Comparison of ENCODE assay signal across 12 mouse cellular contexts in the genomic region with DNA sequence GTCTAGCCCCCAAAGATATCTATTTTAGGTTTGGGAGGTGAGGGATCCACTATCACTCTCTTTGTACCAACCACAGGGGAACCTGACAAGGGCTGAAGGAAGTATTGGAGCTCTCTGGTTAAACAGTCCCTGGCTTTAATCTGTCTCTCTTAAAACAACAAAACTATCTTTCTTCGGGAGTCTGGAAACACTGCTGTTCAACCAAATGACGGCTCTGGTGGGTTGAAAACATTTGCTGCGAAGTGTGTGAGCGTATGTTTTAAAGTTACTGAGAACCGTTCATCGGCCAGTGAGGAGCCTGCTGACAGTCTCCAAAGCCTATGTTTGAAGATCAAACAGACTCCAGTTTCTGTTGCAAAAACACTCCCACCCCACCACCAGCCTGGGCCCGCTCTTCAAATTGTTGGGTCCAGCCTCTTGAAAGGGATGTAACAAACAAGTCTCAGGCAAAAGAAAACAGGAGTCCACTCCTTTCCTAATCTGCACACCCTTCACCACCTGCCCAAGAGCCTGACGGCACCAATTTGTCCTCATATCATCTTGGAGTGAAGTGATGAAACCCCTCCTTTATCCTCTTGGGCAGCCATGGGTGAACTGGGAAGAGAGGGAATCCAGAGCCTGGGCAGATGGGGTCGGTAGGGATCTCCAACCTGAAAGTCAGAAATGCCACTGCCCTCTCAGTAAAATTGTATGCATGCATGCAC. TPM values are rescaled to one million over a fixed set of nuclear protein-coding genes. Genes with fewer than 3 reads are reported as not detected.
A peak's percentile ranks its signal among the peaks of the same experiment; 100 is the strongest.
DNase-seq lines count a peak whose midpoint lies in the region; ATAC-seq lines count a peak whose summit lies in the region.
"Had no signal": no experiment of that assay in that cellular context is flagged by ENCODE, and none has a peak within 500 bp of the region (broad histone marks: within the 10 kb centered on the region; RNA-seq: fewer than 3 reads in every experiment).

No protein-coding gene starts in this region.

- H3K9me3 ChIP-seq in kidney, embryonic 15.5 days (replicated peaks): no peaks in the 10 kb centered on the region
- H3K9me3 ChIP-seq in embryonic facial prominence, embryonic 11.5 days (replicated peaks; ENCODE audit: control insufficient read depth, low read length): no peaks in the 10 kb centered on the region
- no peaks in the 10 kb centered on the region for H3K9me3 ChIP-seq in limb, embryonic 13.5 days
- H3K9me3 ChIP-seq: hindbrain, embryonic 15.5 days had no signal

- peak overlapping the region; percentile 24 for H3K4me3 ChIP-seq in kidney, embryonic 15.5 days (replicated peaks)
- no peak overlapping the region for H3K4me3 ChIP-seq in embryonic facial prominence, embryonic 11.5 days (ENCODE audit: low read depth, low read length)
- peak overlapping the region; percentile 23 for H3K4me3 ChIP-seq in limb, embryonic 13.5 days
- H3K4me3 ChIP-seq: hindbrain, embryonic 15.5 days had no signal

- H3K9ac ChIP-seq in kidney, embryonic 15.5 days: 0 out of 2 replicates have a peak overlapping the region, but pooled peaks have one; percentile 0
- H3K9ac ChIP-seq in embryonic facial prominence, embryonic 11.5 days (replicated peaks; ENCODE audit: low read length): no peak overlapping the region
- no peak overlapping the region for H3K9ac ChIP-seq in limb, embryonic 13.5 days
- H3K9ac ChIP-seq: hindbrain, embryonic 15.5 days; liver, embryonic 14.5 days had no signal

- peaks cover 61% of the 10 kb centered on the region for H3K4me1 ChIP-seq in kidney, embryonic 15.5 days
- H3K4me1 ChIP-seq in embryonic facial prominence, embryonic 11.5 days (ENCODE audit: control insufficient read depth, insufficient read depth, low read length): peaks cover 13% of the 10 kb centered on the region
- peaks cover 58% of the 10 kb centered on the region for H3K4me1 ChIP-seq in limb, embryonic 13.5 days

- H3K36me3 ChIP-seq in kidney, embryonic 15.5 days: no peaks in the 10 kb centered on the region
- no peaks in the 10 kb centered on the region for H3K36me3 ChIP-seq in embryonic facial prominence, embryonic 11.5 days (replicated peaks; ENCODE audit: control insufficient read depth, insufficient read depth, low read depth, low read length)
- no peaks in the 10 kb centered on the region for H3K36me3 ChIP-seq in limb, embryonic 13.5 days
- H3K36me3 ChIP-seq: hindbrain, embryonic 15.5 days had no signal

- peak overlapping the region; percentile 76 for H3K27ac ChIP-seq in kidney, embryonic 15.5 days
- no peak overlapping the region for H3K27ac ChIP-seq in embryonic facial prominence, embryonic 11.5 days (replicated peaks; ENCODE audit: low read depth, low read length)
- no peak overlapping the region for H3K27ac ChIP-seq in limb, embryonic 13.5 days
- H3K27ac ChIP-seq: hindbrain, embryonic 15.5 days; liver, embryonic 14.5 days had no signal

- H3K4me2 ChIP-seq in kidney, embryonic 15.5 days: peak overlapping the region; percentile 97
- H3K4me2 ChIP-seq in embryonic facial prominence, embryonic 11.5 days (ENCODE audit: low read depth, low read length): peak overlapping the region; percentile 19; the same call in 1 of the 2 replicates
- peak overlapping the region; percentile 96 for H3K4me2 ChIP-seq in limb, embryonic 13.5 days (replicated peaks)

- 20% methylated on average over 9 of the region's 9 CpGs for WGBS in kidney, embryonic 15.5 days
- 26% methylated on average over 9 of the region's 9 CpGs for WGBS in embryonic facial prominence, embryonic 11.5 days
- WGBS in limb, embryonic 13.5 days: 25% methylated on average over 9 of the region's 9 CpGs

- ATAC-seq in frontal cortex, adult (ENCODE audit: low TSS enrichment): peak; percentile 18; the same call in 1 of the 2 replicates
- ATAC-seq in kidney, embryonic 15.5 days (replicated peaks; ENCODE audit: low FRiP score): no peak
- ATAC-seq in embryonic facial prominence, embryonic 11.5 days (replicated peaks; ENCODE audit: insufficient number of reproducible peaks, low FRiP score, low TSS enrichment, low read depth): no peak
- no peak for ATAC-seq in limb, embryonic 13.5 days (ENCODE audit: low FRiP score, low read depth)

- DNase-seq in frontal cortex, postnatal 14 days (ENCODE audit: low spot score in 2 of 2): no peak
- DNase-seq in kidney, adult 11 months: no peak
- no peak for DNase-seq in embryonic facial prominence, embryonic 11.5 days (ENCODE audit: low spot score)
- DNase-seq in cerebellum, adult 11 months: no peak
- no peak for DNase-seq in adipocyte (ENCODE audit: low spot score)
- DNase-seq: cerebellum, adult 9-11 months; right cerebral cortex, postnatal 14 days had no signal

- H3K27me3 ChIP-seq in kidney, embryonic 15.5 days: peaks cover 40% of the 10 kb centered on the region
- H3K27me3 ChIP-seq in embryonic facial prominence, embryonic 11.5 days (ENCODE audit: control insufficient read depth, insufficient read depth, low read length): peaks cover 9% of the 10 kb centered on the region
- H3K27me3 ChIP-seq in limb, embryonic 13.5 days: peaks cover 77% of the 10 kb centered on the region

RNA-seq across cellular contexts. Expression of gene Trabd2b, which starts 4.6 kb away (rescaled TPM):
- 4.9 TPM in 2 replicates for polyA plus RNA-seq in kidney, embryonic 15.5 days (2015; fragmentation: Nextera tagmentation; extraction: Ambion mirVana)
- 0.65 and 0.93 TPM in 2 replicates for polyA plus RNA-seq in embryonic facial prominence, embryonic 11.5 days (2014; fragmentation: Nextera tagmentation; extraction: Ambion mirVana)
- 2.0 and 2.3 TPM in 2 replicates for polyA plus RNA-seq in limb, embryonic 13.5 days (2015; fragmentation: Nextera tagmentation; extraction: Ambion mirVana)

Comparison
In these comparisons a context has a peak if more than half of its experiments do, and no peak if none do; other contexts are left out.
1. H3K4me2 ChIP-seq: peak in every context shown above with its lines; median percentile 97 in kidney, embryonic 15.5 days; 96 in limb, embryonic 13.5 days; 19 in embryonic facial prominence, embryonic 11.5 days.